Mouse (Mus musculus) natural killer cell, adult 2 months (primary cell): ENCODE measurements around the gene Hoxc11.

Experiments
- DNase-seq, 2 experiments: peaks; one replicate each; pipeline ENCODE4 v3.0.0; 2022; ENCODE audit warnings: low spot score in 2 of 2

Hoxc11 gene

DNA sequence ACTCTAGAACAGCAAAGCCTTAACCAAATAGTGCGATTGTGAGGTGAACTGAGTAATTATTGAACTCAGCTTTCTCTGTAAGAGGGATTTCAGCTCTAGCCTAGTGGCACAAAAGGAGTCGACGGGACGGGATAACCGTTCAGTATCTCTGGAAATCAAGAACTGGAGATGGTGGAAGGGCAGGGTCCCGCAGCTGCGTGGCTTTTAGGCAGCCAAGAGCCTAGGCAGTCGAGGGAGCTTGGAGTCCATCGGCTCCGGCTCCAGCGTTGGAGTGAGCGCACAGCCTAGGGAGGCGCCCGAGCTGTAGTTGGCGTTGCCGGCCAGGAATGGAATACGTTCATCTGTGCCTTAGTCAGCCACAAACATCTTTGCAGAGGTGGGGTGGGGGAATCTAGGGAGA, 51.1 kb downstream of the Hoxc11 start:
- DNase-seq, result no peak

DNA sequence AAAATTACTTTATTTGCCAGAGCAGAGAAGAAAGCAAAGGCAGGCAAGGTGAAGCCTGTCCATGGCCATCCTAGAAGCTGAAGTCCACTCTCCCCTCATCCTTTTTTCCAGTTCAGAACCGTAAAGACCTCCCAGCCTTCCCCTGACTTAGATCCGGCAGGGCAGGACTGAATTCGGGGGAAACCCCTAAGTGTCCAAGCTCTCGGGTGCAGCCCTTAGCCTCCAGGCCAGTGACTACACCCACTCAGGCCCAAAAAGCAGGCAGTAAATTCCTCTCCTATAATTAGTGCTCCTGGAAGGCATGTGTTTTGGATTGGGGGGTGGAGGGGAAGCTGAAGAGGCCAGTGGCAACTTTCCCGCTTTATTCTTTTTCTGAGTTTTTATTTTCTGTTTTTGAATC, 51.6 kb downstream of the Hoxc11 start:
- no peak for DNase-seq

DNA sequence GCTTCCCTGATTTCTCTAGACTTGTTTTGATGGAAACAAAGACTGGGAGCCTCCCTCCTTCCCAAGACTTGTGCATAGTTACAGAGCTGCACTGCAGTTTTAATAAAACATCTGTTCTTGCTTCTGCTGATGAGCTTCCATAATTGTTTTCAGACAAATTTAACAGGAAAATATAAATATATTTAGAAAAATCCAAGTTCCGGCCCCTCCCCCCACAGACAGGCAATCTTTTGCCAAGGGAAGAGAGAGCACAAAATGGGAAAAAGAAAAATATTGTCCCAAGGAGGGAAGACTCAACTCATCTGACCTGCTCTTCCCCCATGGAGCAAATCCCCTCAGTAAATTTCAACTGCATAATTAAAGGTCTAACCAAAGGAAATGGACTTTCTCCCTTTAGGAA, 52.1 kb downstream of the Hoxc11 start:
- DNase-seq, result no peak
